Mouse (Mus musculus): ENCODE measurements around the gene Sfxn1. TPM values are rescaled to one million over a fixed set of nuclear protein-coding genes. Genes with fewer than 3 reads are reported as not detected.

The Sfxn1 gene
- total RNA-seq (2015; ENCODE audit: low replicate concordance), result 30.6 and 39.8 TPM in 2 replicates
- total RNA-seq (2017; ENCODE audit: low replicate concordance), result 12.6 and 15.1 TPM in 2 replicates

GRCm38 (mm10) chr13:54071606-54072331 is at the start of gene Sfxn1:
Sfxn1 (plus strand) TSS chr13:54071869.
- ATAC-seq (replicated peaks; ENCODE audit: low FRiP score, poor library complexity, severe bottlenecking), result peak; percentile 82

GRCm38 (mm10) chr13:54023311-54023710 is 48.4 kb upstream of the Sfxn1 start:
- no peak for ATAC-seq (replicated peaks; ENCODE audit: low FRiP score, poor library complexity, severe bottlenecking)

DNA sequence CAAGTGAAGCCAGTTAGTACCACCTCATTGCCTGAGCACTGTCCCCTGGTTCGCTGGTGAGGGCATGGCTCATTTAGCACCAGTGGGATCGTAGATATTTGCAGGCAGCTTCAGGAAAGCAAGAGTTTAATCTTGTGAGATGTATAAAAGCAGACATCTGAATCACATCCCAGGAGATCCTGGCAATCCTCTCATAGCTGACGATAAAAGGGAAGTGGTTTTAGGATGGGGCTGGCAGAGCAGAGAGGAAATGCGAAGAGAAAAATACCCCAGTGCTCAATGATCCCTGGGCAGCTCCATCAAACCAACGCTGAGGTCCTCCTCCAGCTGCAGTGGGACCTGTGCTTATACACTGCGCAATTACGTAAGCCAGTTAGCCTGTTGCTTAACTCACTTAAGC is 44.6 kb upstream of the Sfxn1 start:
- no peak for ATAC-seq (replicated peaks; ENCODE audit: low FRiP score, poor library complexity, severe bottlenecking)

DNA sequence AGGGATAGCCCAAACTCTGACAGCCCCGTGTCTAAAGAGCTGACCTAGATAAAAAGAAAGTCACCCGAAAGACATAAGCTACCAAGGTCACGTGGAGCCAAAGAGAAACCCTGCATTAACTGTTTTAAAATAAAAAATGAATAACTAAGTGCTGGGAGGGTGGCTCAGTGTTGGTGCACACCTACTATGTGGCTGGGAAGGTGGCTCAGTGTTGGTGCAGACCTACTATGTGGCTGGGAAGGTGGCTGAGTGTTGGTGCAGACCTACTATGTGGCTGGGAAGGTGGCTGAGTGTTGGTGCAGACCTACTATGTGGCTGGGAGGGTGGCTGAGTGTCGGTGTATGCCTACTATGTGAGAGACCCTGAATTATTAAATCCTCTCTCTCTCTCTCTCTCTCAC is 38.0 kb upstream of the Sfxn1 start:
- no peak for ATAC-seq (replicated peaks; ENCODE audit: low FRiP score, poor library complexity, severe bottlenecking)

GRCm38 (mm10) chr13:54035541-54035940 is 36.1 kb upstream of the Sfxn1 start:
- ATAC-seq (replicated peaks; ENCODE audit: low FRiP score, poor library complexity, severe bottlenecking), result no peak

DNA sequence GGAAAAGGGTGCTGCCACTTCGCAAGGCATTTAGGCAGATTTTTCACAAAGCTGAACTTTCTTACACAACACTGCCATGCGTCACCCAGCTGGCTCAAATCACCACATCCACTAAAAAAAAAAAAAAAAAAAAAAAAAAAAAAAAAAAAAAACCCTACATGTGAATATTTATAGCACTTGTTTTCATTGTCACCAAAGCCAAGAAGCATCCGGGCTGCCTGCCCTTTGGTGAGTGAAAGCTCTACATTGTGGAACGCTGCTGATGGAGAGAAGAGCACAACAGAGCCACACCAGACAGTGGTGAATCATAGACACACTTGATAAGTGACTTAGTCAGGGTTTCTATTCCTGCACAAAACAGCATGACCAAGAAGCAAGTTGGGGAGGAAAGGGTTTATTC is 33.7 kb upstream of the Sfxn1 start:
- no peak for ATAC-seq (replicated peaks; ENCODE audit: low FRiP score, poor library complexity, severe bottlenecking)

DNA sequence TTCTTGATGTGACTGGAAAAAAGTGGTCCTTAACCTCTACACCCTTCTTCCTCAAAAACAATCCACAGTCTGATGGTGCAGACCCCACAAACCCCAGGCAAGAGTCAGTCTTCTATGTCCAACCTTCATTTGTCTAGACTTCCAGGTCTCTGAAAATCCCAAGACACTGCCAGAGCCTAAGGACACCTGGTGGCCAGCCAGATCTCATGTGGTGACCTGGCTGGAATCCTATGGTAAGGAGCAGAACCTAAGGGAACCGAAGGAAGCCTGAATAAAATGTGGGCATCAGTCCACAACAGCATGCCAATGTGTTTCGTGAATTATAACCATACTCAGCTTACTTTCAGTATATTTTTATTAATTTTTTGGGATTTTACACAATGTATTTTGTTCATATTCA is 31.4 kb upstream of the Sfxn1 start:
- no peak for ATAC-seq (replicated peaks; ENCODE audit: low FRiP score, poor library complexity, severe bottlenecking)

DNA sequence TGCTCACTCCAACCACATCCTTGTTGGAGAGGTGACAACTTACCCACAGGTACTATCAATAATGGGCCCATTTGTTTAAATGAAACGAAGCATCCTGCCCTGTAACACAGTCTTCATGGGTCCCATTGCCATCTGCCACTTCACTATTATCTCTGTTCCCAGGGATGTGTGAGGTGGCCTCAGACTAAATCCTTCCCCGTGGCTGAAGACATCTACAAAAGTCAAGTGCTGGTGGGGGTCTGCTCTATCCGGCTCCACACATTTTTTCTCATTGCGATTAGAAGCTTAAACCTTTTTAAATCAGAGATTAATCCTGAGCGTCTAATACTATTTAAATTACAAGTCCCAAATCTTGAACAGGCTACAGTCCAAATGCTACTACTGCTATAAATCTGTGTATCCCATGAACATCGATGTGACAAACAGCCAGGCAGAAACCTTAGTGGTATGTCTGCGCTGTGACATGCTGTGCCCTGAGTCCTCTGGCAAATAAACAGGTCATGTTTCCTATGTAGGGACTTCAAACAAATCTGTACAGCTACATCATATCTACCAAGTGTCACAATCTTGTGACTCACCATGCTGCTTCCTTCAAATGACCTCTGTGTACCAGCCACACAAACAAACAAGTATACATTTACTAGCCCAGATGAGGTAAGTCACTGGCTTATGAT is 22.9 kb upstream of the Sfxn1 start:
- ATAC-seq (replicated peaks; ENCODE audit: low FRiP score, poor library complexity, severe bottlenecking), result no peak

DNA sequence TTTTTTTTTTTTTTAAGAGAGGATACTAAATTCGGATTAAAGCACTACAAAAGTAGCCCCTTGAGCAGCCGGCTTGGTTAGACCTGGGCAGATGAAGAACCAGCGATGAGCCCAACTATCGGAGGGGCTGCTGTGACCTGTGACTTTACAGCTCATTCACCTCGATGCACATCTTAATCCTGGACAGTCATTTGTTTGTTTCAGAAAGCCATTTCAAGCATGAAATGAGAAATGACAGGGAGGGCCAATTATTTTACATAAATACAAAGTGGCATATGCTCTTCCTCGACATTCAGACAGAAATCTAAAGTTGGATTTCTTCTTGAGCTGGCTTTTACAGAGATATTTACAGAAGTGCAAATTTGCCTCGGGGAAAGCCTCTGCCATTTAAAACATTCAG is 20.0 kb upstream of the Sfxn1 start:
- no peak for ATAC-seq (replicated peaks; ENCODE audit: low FRiP score, poor library complexity, severe bottlenecking)

DNA sequence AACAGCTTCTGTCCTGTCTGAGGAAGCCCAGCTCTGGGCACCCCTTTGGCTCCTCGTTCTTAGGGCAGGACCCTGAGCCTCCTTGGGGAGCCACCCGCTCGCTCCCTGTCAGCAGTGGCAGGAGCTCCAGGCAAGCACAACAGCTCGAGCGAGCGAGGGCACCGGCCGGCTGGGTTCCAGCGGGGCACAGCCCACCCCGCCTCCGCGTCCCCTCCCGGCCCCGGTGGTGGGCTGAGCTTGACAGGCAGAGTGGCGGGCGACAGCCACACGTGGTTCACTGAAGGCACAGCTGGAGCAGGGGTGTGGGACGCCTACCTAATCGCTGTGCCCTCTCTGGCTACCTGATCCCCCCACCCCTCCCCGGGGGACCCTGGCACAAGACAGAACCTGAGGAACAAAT is 16.7 kb upstream of the Sfxn1 start:
- no peak for ATAC-seq (replicated peaks; ENCODE audit: low FRiP score, poor library complexity, severe bottlenecking)

GRCm38 (mm10) chr13:54055448-54055861 is 16.2 kb upstream of the Sfxn1 start, which contains the start of gene Drd1:
Drd1 (minus strand) TSS chr13:54055705.
- no peak for ATAC-seq (replicated peaks; ENCODE audit: low FRiP score, poor library complexity, severe bottlenecking)

GRCm38 (mm10) chr13:54062068-54062467 is 9.6 kb upstream of the Sfxn1 start:
- no peak for ATAC-seq (replicated peaks; ENCODE audit: low FRiP score, poor library complexity, severe bottlenecking)

DNA sequence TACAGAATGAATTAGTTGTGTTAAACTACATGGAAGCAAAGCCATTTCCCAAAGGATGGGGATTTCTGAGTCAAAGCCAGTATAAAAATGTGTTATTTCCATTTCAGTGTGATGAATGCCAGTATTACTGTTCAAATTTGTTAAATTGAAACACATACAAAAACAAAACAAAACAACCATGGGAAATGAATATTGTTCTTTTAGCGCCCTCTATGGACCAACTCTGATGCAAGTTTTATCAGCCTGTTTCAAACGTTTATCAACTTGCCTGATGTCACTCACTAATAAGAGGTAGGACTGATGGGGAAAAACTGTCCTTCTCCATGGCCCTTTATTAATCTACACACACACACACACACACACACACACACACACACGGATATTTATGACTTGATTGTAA is 8.4 kb upstream of the Sfxn1 start:
- ATAC-seq (replicated peaks; ENCODE audit: low FRiP score, poor library complexity, severe bottlenecking), result no peak

DNA sequence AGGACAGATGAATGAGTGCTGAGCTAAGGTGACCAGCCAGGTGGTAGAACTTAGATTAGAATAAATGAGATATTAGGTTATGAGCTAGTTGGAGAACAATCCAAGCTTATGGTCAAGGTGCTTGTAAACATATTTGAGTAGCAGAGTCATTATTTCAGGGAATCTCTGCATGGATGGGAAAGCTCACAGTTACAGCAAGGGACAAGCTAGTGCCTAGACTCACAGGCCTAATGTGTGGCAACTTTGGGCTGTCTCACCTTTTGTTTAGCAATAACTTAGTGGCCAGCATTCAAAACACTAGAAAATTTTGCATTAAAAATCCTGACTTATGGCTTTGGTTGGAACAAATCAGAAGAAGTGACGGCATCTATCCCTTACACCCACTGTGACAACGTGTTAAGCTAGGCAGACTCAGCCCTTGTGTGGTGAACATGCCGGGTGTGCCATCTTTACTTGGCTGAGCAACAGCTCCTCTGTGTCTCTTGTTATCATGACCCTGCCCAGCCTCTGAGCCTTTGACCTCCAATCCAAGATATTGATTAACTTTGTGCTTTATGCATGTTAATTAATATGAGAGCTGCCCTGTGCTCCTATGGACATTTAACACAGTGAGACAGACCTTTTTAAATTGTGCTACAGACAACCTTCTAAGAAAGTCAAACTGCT is 5.5 kb upstream of the Sfxn1 start:
- no peak for ATAC-seq (replicated peaks; ENCODE audit: low FRiP score, poor library complexity, severe bottlenecking)

DNA sequence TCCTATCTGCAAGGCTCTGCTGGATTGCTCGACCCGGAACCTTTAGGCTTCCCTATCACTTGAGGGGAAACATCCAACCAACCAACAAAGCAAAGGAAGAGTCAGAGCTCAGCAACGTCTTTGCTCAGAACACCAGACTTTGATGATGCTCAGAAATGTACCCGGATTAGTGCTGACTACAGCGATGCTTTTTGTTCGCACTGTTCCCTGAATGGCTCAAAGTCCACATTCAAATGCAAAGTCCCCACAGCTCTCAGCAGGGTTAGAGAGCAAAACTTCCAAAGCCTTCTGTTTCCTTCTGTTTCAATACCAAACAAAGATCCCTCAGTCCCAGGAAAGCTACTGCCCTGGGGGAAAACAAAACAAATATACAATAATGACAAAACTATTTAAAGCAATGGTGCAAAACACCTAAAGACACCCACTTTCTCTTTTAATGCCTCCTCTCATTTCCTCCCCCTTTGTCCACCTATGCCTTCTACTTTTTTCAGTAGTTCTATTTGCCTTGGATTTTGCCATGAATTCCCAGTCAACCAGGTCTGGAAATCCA is 4.0 kb upstream of the Sfxn1 start:
- no peak for ATAC-seq (replicated peaks; ENCODE audit: low FRiP score, poor library complexity, severe bottlenecking)

DNA sequence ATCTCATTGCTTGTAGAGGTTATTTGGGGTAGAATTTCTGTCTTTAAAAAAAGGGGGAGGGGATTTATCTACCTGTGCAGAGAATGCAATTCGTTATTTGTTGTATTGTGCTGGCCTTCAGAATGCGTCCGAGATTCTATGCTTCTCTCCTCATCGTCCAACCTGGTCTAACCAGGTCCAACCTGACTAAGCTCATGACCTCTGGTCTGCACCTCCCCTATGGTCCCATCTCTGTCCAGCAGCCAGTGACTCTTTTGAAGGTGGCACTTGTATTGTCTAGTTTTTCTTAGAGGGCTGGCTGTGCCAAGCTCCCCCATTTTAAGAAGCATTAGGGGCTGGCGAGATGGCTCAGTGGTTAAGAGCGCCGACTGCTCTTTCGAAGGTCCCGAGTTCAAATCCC is 658 bp upstream of the Sfxn1 start:
- ATAC-seq (replicated peaks; ENCODE audit: low FRiP score, poor library complexity, severe bottlenecking), result no peak

DNA sequence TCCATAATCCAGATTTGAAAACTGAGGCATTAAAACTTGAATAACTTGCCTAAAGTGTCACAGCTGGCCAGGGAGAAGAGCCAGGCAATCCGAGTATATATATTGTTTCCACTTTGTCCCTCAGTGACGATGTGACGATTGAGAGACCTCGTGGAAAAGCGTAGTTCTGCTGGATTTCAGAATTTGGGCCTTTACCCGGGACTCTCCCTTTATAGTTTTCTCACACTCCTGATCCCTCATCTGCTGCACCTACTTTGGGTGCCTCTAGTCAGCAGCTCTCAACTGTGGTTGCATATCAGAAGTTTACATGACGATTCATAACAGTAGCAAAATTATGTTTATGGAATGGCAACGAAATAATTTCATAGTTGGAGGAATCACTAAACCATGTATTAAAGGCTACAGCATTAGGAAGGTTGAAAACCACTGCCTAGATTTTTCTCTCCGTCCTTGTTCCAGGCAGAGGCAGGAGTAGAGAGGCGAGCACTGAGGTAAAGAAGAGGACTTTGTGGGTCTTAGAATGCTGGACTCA is 923 bp downstream of the Sfxn1 start:
- no peak for ATAC-seq (replicated peaks; ENCODE audit: low FRiP score, poor library complexity, severe bottlenecking)

DNA sequence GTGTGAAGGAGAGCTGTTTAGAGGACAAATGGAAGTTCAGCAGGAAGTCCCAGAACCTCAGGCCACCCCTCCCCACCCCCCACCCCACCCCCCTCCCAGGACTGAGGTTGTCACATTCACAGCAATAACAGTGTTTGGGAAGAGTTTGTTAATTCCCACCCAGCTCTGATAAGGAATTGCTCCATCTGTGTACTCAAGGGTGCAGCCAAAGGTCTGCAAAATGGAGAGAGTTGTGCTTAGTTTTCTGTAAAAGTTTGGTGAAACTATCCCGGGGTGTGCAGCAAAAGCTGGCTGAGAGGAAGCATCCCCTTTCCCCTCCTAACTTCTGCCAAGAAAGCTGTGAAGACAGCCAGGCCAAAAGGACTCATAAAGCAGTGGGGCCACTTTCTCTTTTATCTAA is 1.4 kb downstream of the Sfxn1 start:
- ATAC-seq (replicated peaks; ENCODE audit: low FRiP score, poor library complexity, severe bottlenecking), result no peak

DNA sequence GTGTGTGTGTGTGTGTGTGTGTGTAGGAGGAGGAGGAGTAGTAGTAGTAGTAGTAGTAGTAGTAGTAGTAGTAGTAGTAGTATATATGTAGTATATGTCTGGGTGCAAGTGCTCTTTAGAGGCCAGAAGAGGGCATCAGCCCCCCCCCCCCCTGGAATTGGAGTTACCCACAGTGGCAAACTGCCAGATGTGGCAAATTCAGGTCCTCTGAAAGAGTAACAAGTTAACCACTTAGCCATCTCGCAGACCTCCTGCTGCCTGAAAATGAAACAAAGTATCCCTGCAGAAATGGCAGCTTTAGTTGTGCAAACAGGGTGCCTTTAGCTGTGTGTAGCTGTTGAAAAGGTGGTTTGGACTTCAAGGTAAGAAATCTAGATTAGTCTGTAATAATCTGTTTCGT is 1.8 kb downstream of the Sfxn1 start:
- ATAC-seq (replicated peaks; ENCODE audit: low FRiP score, poor library complexity, severe bottlenecking), result no peak

- ATAC-seq (replicated peaks; ENCODE audit: low FRiP score, poor library complexity, severe bottlenecking), result no peak
Observed at GRCm38 (mm10) chr13:54075416-54075815, 3.7 kb downstream of the Sfxn1 start.
